Mouse (Mus musculus) CH12.LX (cell line): Measurements from ENCODE around the gene Pdia4. TPM values are rescaled to one million over a fixed set of nuclear protein-coding genes. Genes with fewer than 3 reads are reported as not detected.
"Not testable (repeated sequence)": the region's sequence is repeated elsewhere in the genome, so short reads cannot be mapped to it uniquely, and the experiment has no call there.

ENCODE experiments used
- DNase-seq: peaks from one replicate; pipeline ENCODE4 v3.0.0-alpha.2; 2013; ENCODE audit errors: extremely low read depth
- H3K27ac ChIP-seq: 2 replicates; pipeline ENCODE4 v1.5.1; 2012; ENCODE audit warnings: low read depth, mild to moderate bottlenecking, control low read depth, moderate library complexity; ENCODE audit not compliant: insufficient read depth
- H3K27me3 ChIP-seq: replicated peaks from 2 replicates; pipeline ENCODE3; 2012; ENCODE audit warnings: inconsistent platforms
- H3K36me3 ChIP-seq, 2 experiments: replicated peaks in 1 of 2; 2 replicates each; pipeline versions ENCODE3 to v1.6.1; 2012; ENCODE audit warnings: inconsistent platforms in 1 of 2, low read length in 1 of 2, mild to moderate bottlenecking in 1 of 2, mixed read lengths in 1 of 2, moderate library complexity in 1 of 2; ENCODE audit not compliant: control insufficient read depth in 1 of 2, insufficient read depth in 1 of 2
- H3K4me1 ChIP-seq, 2 experiments: 2 replicates each; pipeline ENCODE4 v1.6.1; 2012; ENCODE audit warnings: inconsistent platforms in 1 of 2, moderate library complexity in 1 of 2; ENCODE audit not compliant: insufficient read depth in 2 of 2, control insufficient read depth in 1 of 2
- H3K4me2 ChIP-seq: 2 replicates; pipeline ENCODE4 v1.6.1; 2012; ENCODE audit warnings: low read depth, mild to moderate bottlenecking, control low read depth; ENCODE audit not compliant: poor library complexity, insufficient read depth, severe bottlenecking
- H3K4me3 ChIP-seq, 3 experiments: fragments of 150-350 bp in 1 of 3; sonication (generic) in 1 of 3; replicated peaks in 1 of 3; 2 replicates each; pipeline versions ENCODE3 to v1.5.1; 2011 to 2012; ENCODE audit warnings: low read depth in 2 of 3, low read length in 2 of 3, mild to moderate bottlenecking in 2 of 3, moderate library complexity in 2 of 3, control low read depth in 1 of 3, improper control_type of control experiment in 1 of 3, inconsistent platforms in 1 of 3, mixed read lengths in 1 of 3; ENCODE audit not compliant: poor library complexity in 1 of 3
- H3K79me2 ChIP-seq: replicated peaks from 2 replicates; pipeline ENCODE4 v1.6.1; 2012; ENCODE audit warnings: mild to moderate bottlenecking, moderate library complexity; ENCODE audit not compliant: control insufficient read depth, poor library complexity, insufficient read depth, severe bottlenecking; ENCODE audit errors: extremely low read depth
- H3K9ac ChIP-seq: 2 replicates; pipeline ENCODE4 v1.6.1; 2012; ENCODE audit warnings: low read depth, mild to moderate bottlenecking, control low read depth, moderate library complexity; ENCODE audit not compliant: insufficient read depth
- H3K9me3 ChIP-seq: replicated peaks from 2 replicates; pipeline ENCODE3; 2012; ENCODE audit warnings: low read length, inconsistent platforms, mixed read lengths
- ELF1 ChIP-seq: IDR thresholded peaks from 2 replicates; pipeline ENCODE4 v1.6.1; 2014; ENCODE audit warnings: low read depth, mild to moderate bottlenecking, inconsistent platforms, low read length, improper control_type of control experiment
- NRF1 ChIP-seq: IDR thresholded peaks from 2 replicates; pipeline ENCODE4 v1.6.1; 2014; ENCODE audit warnings: low read depth, mild to moderate bottlenecking, inconsistent platforms, low read length, improper control_type of control experiment, moderate library complexity
- TBP ChIP-seq: conservative IDR thresholded peaks from 2 replicates; pipeline ENCODE4 v1.6.1; 2011; ENCODE audit warnings: low read depth, low read length, improper control_type of control experiment
- dilution Hi-C: fragments of 300-500 bp; cut with MboI; formaldehyde crosslinking; loops from 2 replicates; pipeline ENCODE4 v1.14.3; 2020; ENCODE audit warnings: low sequenced_read_pairs; ENCODE audit not compliant: extremely low pct_unique_long_range_greater_than_20kb, extremely low pct_ligation_motif_present
- in situ Hi-C: fragments of 300-500 bp; cut with MboI; formaldehyde crosslinking; loops from 3 replicates; pipeline ENCODE4 v1.14.3; 2019; ENCODE audit warnings: low sequenced_read_pairs, low pct_ligation_motif_present, low pct_unique_long_range_greater_than_20kb, mixed read lengths
- polyA plus RNA-seq: library from polyadenylated mRNA; unstranded; fragments of >175 nt; gene quantifications from 2 replicates; pipeline ENCODE4 v1.2.1, GENCODE M21; 2012; ENCODE audit warnings: low read depth; ENCODE audit not compliant: insufficient read length
- total RNA-seq, 2 experiments: library from RNA; depleted of rRNA; stranded (reverse); fragments of 300-350 nt in 1 of 2; fragments of >200 nt in 1 of 2; gene quantifications; 2 replicates each; pipeline ENCODE4 v1.2.3; 2012 to 2014

Gene Pdia4
- total and polyA plus RNA-seq, 3 experiments = 186 to 242 (median 204) TPM

- H3K4me3 ChIP-seq = not testable (repeated sequence)
Measured at GRCm38 (mm10) chr6:47757429-47757828, 55.8 kb downstream of the Pdia4 start.

DNA sequence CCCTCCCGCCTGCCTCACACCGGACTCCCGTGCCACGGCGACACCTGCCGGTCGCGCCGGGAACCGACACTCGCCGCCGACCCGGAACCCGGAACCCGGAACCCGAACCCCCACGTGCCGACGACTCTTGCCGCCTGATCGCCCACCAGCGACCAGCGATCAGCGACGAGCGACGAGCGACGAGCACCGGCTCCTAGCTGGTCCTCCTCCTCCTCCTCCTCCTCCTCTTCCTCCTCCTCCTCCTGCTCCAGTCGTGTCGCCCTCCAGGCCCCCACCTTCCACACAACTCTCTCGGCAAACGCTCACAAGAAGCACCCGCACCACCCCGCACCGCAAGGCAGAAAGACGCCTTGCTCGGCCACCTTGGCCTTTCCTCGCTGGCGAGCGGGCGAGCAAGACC, 60.1 kb downstream of the Pdia4 start:
- H3K36me3 ChIP-seq, H3K4me1 ChIP-seq, in situ Hi-C loops, H3K9ac ChIP-seq, H3K27ac ChIP-seq, H3K9me3 ChIP-seq, H3K4me2 ChIP-seq, dilution Hi-C loops, H3K4me3 ChIP-seq, H3K79me2 ChIP-seq, DNase-seq, H3K27me3 ChIP-seq: not testable (repeated sequence)

More at GRCm38 (mm10) chr6:47757429-47757828, 55.8 kb downstream of the Pdia4 start:
- H3K9me3 ChIP-seq, H3K4me1 ChIP-seq, in situ Hi-C loops, H3K9ac ChIP-seq, dilution Hi-C loops, H3K79me2 ChIP-seq: not testable (repeated sequence)
- peak; percentile 26; the same call in 1 of the 2 replicates for TF ChIP-seq ELF1
- peak; percentile 71 for TF ChIP-seq TBP
- TF ChIP-seq, all 38 proteins: peak for 2; not testable (repeated sequence) for 36
- H3K4me2 ChIP-seq, H3K27me3 ChIP-seq, H3K36me3 ChIP-seq, DNase-seq, H3K27ac ChIP-seq: not testable (repeated sequence)

DNA sequence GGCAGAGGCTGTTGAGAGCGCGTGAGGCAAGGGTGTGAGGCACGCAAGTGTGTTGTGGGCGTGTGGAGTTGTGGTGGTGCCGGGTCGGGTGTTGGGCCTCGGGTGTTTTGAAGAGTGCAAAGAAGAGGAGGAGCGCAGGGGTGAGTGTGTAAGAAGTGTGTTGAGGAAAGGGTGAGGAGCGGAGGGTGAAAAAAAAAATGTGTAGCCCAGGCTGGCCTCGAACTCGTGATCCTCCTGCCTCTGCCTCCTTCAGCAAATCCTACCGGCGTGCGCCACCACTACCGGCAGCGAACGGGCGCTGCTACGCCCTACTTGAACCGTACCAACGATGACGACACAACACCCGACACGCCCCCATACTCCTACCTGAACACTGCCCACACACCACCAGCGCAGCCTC, 64.9 kb downstream of the Pdia4 start:
- H3K27ac ChIP-seq, H3K79me2 ChIP-seq, H3K4me1 ChIP-seq, in situ Hi-C loops, H3K27me3 ChIP-seq: not testable (repeated sequence)
- TF ChIP-seq NRF1 (0 out of 2 replicates have a peak, but pooled peaks have one; percentile 16), TBP (0 out of 2 replicates have a peak, but pooled peaks have one; percentile 46)
- TF ChIP-seq, all 38 proteins: peak for 2; not testable (repeated sequence) for 36
- H3K36me3 ChIP-seq, DNase-seq, H3K4me3 ChIP-seq, H3K4me2 ChIP-seq, H3K9ac ChIP-seq, dilution Hi-C loops, H3K9me3 ChIP-seq: not testable (repeated sequence)

DNA sequence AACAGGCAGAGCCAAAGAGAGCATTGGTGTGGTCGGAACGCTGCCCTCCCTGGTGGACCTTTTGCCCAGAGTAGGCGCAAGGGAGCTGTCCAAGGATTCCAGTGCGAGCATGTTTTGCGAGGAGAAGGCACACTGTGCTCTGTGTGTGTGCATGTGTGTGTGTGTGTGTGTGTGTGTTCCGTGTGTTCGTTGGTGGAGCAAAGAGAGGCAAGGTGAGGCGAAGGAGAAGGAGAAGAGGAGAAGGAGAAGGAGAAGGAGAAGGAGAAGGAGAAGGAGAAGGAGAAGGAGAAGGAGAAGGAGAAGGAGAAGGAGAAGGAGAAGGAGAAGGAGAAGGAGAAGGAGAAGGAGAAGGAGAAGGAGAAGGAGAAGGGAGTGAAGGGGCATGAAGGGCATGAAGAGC, 65.3 kb downstream of the Pdia4 start:
- H3K27me3 ChIP-seq, H3K36me3 ChIP-seq, in situ Hi-C loops, H3K9ac ChIP-seq, H3K79me2 ChIP-seq, H3K4me3 ChIP-seq, DNase-seq, H3K27ac ChIP-seq, dilution Hi-C loops, H3K4me1 ChIP-seq, H3K9me3 ChIP-seq, H3K4me2 ChIP-seq: not testable (repeated sequence)

Other genes starting within 250 kb of the Pdia4 start
- gene Ezh2, start 218.1 kb downstream of the Pdia4 start, total RNA-seq (2012; rRNA removed) = 66.3 and 90.4 TPM in 2 replicates
- 126 and 154 TPM in 2 replicates for gene Ezh2, start 218.1 kb downstream of the Pdia4 start, total RNA-seq (2014; rRNA removed)
- gene Ezh2, start 218.1 kb downstream of the Pdia4 start, polyA plus RNA-seq = 124 and 127 TPM in 2 replicates
- gene Zfp786, start 17.4 kb upstream of the Pdia4 start, total RNA-seq (2012; rRNA removed) = 0.55 and 0.89 TPM in 2 replicates
- 0.30 and 0.36 TPM in 2 replicates for gene Zfp786, start 17.4 kb upstream of the Pdia4 start, total RNA-seq (2014; rRNA removed)
- 0.20 and 0.40 TPM in 2 replicates for gene Zfp786, start 17.4 kb upstream of the Pdia4 start, polyA plus RNA-seq
- 1.8 and 2.2 TPM in 2 replicates for gene Zfp398, start 22.2 kb upstream of the Pdia4 start, total RNA-seq (2012; rRNA removed)
- 1.5 and 1.8 TPM in 2 replicates for gene Zfp398, start 22.2 kb upstream of the Pdia4 start, total RNA-seq (2014; rRNA removed)
- gene Zfp398, start 22.2 kb upstream of the Pdia4 start, polyA plus RNA-seq = 4.4 and 4.6 TPM in 2 replicates
- 15.0 and 16.2 TPM in 2 replicates for gene Zfp282, start 63.8 kb upstream of the Pdia4 start, total RNA-seq (2012; rRNA removed)
- 10.9 and 12.0 TPM in 2 replicates for gene Zfp282, start 63.8 kb upstream of the Pdia4 start, total RNA-seq (2014; rRNA removed)
- gene Zfp282, start 63.8 kb upstream of the Pdia4 start, polyA plus RNA-seq = 14.7 and 15.5 TPM in 2 replicates
- 5.1 and 5.2 TPM in 2 replicates for gene Zfp212, start 107.0 kb upstream of the Pdia4 start, total RNA-seq (2012; rRNA removed)
- gene Zfp212, start 107.0 kb upstream of the Pdia4 start, total RNA-seq (2014; rRNA removed) = 6.3 TPM in 2 replicates
- 12.1 and 12.3 TPM in 2 replicates for gene Zfp212, start 107.0 kb upstream of the Pdia4 start, polyA plus RNA-seq
- 10.5 and 11.5 TPM in 2 replicates for gene Zfp956, start 140.0 kb upstream of the Pdia4 start, total RNA-seq (2012; rRNA removed)
- gene Zfp956, start 140.0 kb upstream of the Pdia4 start, total RNA-seq (2014; rRNA removed) = 7.8 and 9.0 TPM in 2 replicates
- 7.9 and 9.2 TPM in 2 replicates for gene Zfp956, start 140.0 kb upstream of the Pdia4 start, polyA plus RNA-seq
- 10.9 and 16.5 TPM in 2 replicates for gene Zfp777, start 235.5 kb upstream of the Pdia4 start, total RNA-seq (2012; rRNA removed)
- 5.3 and 7.1 TPM in 2 replicates for gene Zfp777, start 235.5 kb upstream of the Pdia4 start, total RNA-seq (2014; rRNA removed)
- gene Zfp777, start 235.5 kb upstream of the Pdia4 start, polyA plus RNA-seq = 13.6 and 15.4 TPM in 2 replicates